1 mouse cellular context compared by ENCODE assay signal in the genomic region with DNA sequence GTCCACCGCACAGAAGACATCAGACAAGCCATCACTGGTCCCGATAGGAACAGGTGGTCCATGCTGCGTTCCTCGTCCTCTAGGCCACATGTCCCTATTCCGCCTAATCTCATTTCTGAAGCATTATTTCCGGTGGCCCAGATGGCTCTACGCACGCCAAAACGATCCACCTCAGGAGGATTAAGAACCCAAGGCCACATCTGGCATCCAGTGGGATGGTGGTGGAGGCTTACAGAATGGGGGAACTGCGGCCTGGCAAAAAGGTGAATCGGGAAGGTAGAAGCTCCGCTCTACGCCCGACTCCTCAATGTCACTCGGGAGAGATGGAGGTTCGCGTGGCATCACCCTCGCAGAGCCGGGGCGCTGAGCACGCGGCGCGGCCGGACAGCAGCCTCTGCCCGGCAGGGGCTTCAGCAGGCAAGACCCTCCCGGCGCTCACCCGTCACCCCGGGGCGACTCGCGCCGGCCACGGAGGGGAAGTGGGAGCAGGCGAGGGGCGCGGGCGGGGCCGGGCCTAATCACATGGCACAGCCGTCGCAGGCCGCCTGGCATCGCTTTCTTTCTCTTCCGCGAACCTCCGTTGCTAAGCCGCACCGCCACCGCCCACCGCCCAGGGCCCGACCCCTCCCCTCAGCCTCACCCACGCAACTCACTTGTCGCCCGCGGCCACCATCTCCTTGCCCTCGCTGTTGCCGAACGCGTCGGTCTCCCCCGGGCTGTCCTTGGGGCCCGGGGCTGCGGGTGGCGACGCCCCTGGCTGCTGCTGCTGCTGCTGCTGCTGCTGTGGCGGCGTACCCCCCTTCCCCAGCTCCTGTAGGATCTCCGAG.
TF ChIP-seq lines count a peak whose summit lies in the region.

No protein-coding gene starts in this region.

TF ChIP-seq in CH12.LX, 34 proteins besides CTCF, POLR2A, EP300 and RAD21:
- peak; percentile 27; the same call in 1 of the 2 replicates for TF ChIP-seq TCF12 (IDR thresholded peaks at IDR 0.05; ENCODE audit: low read depth, low read length)
- no peak for TF ChIP-seq CHD1 (IDR thresholded peaks at IDR 0.05; ENCODE audit: low read depth, low read length)
- no peak for TF ChIP-seq NELFE (IDR thresholded peaks at IDR 0.05; ENCODE audit: low read depth, low read length)
- 0 out of 2 replicates have a peak, but pooled peaks have one; percentile 12 for TF ChIP-seq POLR2AphosphoS2 (IDR thresholded peaks at IDR 0.05; ENCODE audit: low read depth, low read length)
- no peak for TF ChIP-seq GABPA (IDR thresholded peaks at IDR 0.05; ENCODE audit: insufficient replicate concordance, low read depth, low read length)
- peak; percentile 73; the same call in 1 of the 2 replicates for TF ChIP-seq MXI1 (IDR thresholded peaks at IDR 0.05; ENCODE audit: low read depth, low read length)
- peak; percentile 76 for TF ChIP-seq SIN3A (IDR thresholded peaks at IDR 0.05; ENCODE audit: low read length)
- no peak for TF ChIP-seq RCOR1 (conservative IDR thresholded peaks at IDR 0.05; ENCODE audit: low read depth, low read length)
- 0 out of 2 replicates have a peak, but pooled peaks have one; percentile 25 for TF ChIP-seq KAT2A (IDR thresholded peaks at IDR 0.05; ENCODE audit: insufficient replicate concordance, low read length)
- TF ChIP-seq MYC (IDR thresholded peaks at IDR 0.05; ENCODE audit: low read depth, low read length): peak; percentile 93
- no peak for TF ChIP-seq JUND (conservative IDR thresholded peaks at IDR 0.05; ENCODE audit: low read depth, low read length)
- TF ChIP-seq UBTF (IDR thresholded peaks at IDR 0.05; ENCODE audit: low read depth, low read length): peak; percentile 91; the same call in 1 of the 2 replicates
- TF ChIP-seq ZKSCAN1 (IDR thresholded peaks at IDR 0.05; ENCODE audit: borderline replicate concordance, low read depth, low read length): no peak
- TF ChIP-seq USF1 (IDR thresholded peaks at IDR 0.05; ENCODE audit: low read depth, low read length): peak; percentile 53
- TF ChIP-seq PAX5 (IDR thresholded peaks at IDR 0.05; ENCODE audit: low read length): no peak
- peak; percentile 50 for TF ChIP-seq IRF4 (IDR thresholded peaks at IDR 0.05; ENCODE audit: low read depth, low read length)
- TF ChIP-seq ZNF384 (IDR thresholded peaks at IDR 0.05; ENCODE audit: low read depth, low read length): no peak
- no peak for TF ChIP-seq ETS1 (conservative IDR thresholded peaks at IDR 0.05; ENCODE audit: low read depth, low read length)
- peak; percentile 91 for TF ChIP-seq MAX (IDR thresholded peaks at IDR 0.05; ENCODE audit: low read length)
- TF ChIP-seq CHD2 (IDR thresholded peaks at IDR 0.05; ENCODE audit: low read length): no peak
- TF ChIP-seq ELF1 (IDR thresholded peaks at IDR 0.05; ENCODE audit: low read depth, low read length): peak; percentile 21
- TF ChIP-seq TBP (conservative IDR thresholded peaks at IDR 0.05; ENCODE audit: low read depth, low read length): 0 out of 2 replicates have a peak, but pooled peaks have one; percentile 7
- no peak for TF ChIP-seq JUN (IDR thresholded peaks at IDR 0.05; ENCODE audit: insufficient read depth, low read depth, low read length)
- no peak for TF ChIP-seq SMC3 (IDR thresholded peaks at IDR 0.05; ENCODE audit: low read depth, low read length)
TF ChIP-seq in CH12.LX: peak in this region for 12.
